Mouse (Mus musculus): ENCODE data around the gene Uox. TPM values are rescaled to one million over a fixed set of nuclear protein-coding genes. Genes with fewer than 3 reads are reported as not detected.

Gene Uox
- polyA plus RNA-seq, 1 experiment from 2014 or later, result not detected

- 78% methylated on average over 4 of the region's 4 CpGs for WGBS
- ATAC-seq (ENCODE audit: low read depth), result no peak
These were observed 41.0 kb downstream of the Uox start for GRCm38 (mm10) chr3:146611261-146611660.

GRCm38 (mm10) chr3:146611821-146612220 lies 41.6 kb downstream of the Uox start:
- Histone ChIP-seq H3K9me3 (no peaks in the 10 kb centered on the region), H3K36me3 (no peaks in the 10 kb centered on the region), H3K4me2 (no peak overlapping the region), H3K27ac (replicated peaks) (no peak overlapping the region), H3K4me1 (replicated peaks) (peaks cover 11% of the 10 kb centered on the region), H3K27me3 (no peaks in the 10 kb centered on the region), H3K4me3 (no peak overlapping the region), H3K9ac (no peak overlapping the region)
- WGBS, result 91% methylated on average over 4 of the region's 4 CpGs
- no peak for ATAC-seq (ENCODE audit: low read depth)

More at GRCm38 (mm10) chr3:146611261-146611660, 41.0 kb downstream of the Uox start:
- Histone ChIP-seq H3K9me3 (no peaks in the 10 kb centered on the region), H3K4me3 (no peak overlapping the region), H3K27ac (replicated peaks) (no peak overlapping the region), H3K4me2 (no peak overlapping the region), H3K4me1 (replicated peaks) (peaks cover 12% of the 10 kb centered on the region), H3K36me3 (no peaks in the 10 kb centered on the region), H3K9ac (no peak overlapping the region), H3K27me3 (no peaks in the 10 kb centered on the region)

- H3K9me3 ChIP-seq, result no peaks in the 10 kb centered on the region
- H3K4me1 ChIP-seq (replicated peaks), result no peaks in the 10 kb centered on the region
- no peak within 1 kb of the TSS for H3K27ac ChIP-seq (replicated peaks)
- no peak within 1 kb of the TSS for H3K9ac ChIP-seq
- no peak for ATAC-seq (ENCODE audit: low read depth)
- H3K4me3 ChIP-seq, result no peak within 1 kb of the TSS
- H3K4me2 ChIP-seq, result no peak within 1 kb of the TSS
- H3K36me3 ChIP-seq, result no peaks in the 10 kb centered on the region
- H3K27me3 ChIP-seq, result no peaks in the 10 kb centered on the region
- 94% methylated on average over 4 of the region's 4 CpGs for WGBS
These were observed 45.3 kb downstream of the Uox start, which contains the start of gene Dnase2b for GRCm38 (mm10) chr3:146615496-146615895. Gene Dnase2b, minus strand, starts transcription at chr3:146615596.

GRCm38 (mm10) chr3:146616533-146617283 lies 46.5 kb downstream of the Uox start:
- no peak for ATAC-seq (ENCODE audit: low read depth)
- WGBS, result 83% methylated on average over 5 of the region's 5 CpGs

GRCm38 (mm10) chr3:146617946-146618345 lies 47.7 kb downstream of the Uox start:
- no peak for ATAC-seq (ENCODE audit: low read depth)
- Histone ChIP-seq H3K36me3 (no peaks in the 10 kb centered on the region), H3K9ac (no peak overlapping the region), H3K4me1 (replicated peaks) (no peaks in the 10 kb centered on the region), H3K4me2 (no peak overlapping the region), H3K27ac (replicated peaks) (no peak overlapping the region), H3K9me3 (no peaks in the 10 kb centered on the region), H3K4me3 (no peak overlapping the region), H3K27me3 (no peaks in the 10 kb centered on the region)

More at GRCm38 (mm10) chr3:146616533-146617283, 46.5 kb downstream of the Uox start:
- Histone ChIP-seq H3K27ac (replicated peaks) (no peak overlapping the region), H3K4me3 (no peak overlapping the region), H3K36me3 (no peaks in the 10 kb centered on the region), H3K9ac (no peak overlapping the region), H3K4me2 (no peak overlapping the region), H3K27me3 (no peaks in the 10 kb centered on the region), H3K9me3 (no peaks in the 10 kb centered on the region), H3K4me1 (replicated peaks) (no peaks in the 10 kb centered on the region)

- WGBS, result 89% methylated on average over 4 of the region's 4 CpGs
- ATAC-seq (ENCODE audit: low read depth), result no peak
- no peak overlapping the region for H3K4me2 ChIP-seq
- H3K9ac ChIP-seq, result no peak overlapping the region
- H3K4me3 ChIP-seq, result no peak overlapping the region
- no peaks in the 10 kb centered on the region for H3K9me3 ChIP-seq
- no peaks in the 10 kb centered on the region for H3K4me1 ChIP-seq (replicated peaks)
- H3K27me3 ChIP-seq, result no peaks in the 10 kb centered on the region
- H3K27ac ChIP-seq (replicated peaks), result no peak overlapping the region
- H3K36me3 ChIP-seq, result no peaks in the 10 kb centered on the region
These were observed 48.1 kb downstream of the Uox start for GRCm38 (mm10) chr3:146618357-146618756.

GRCm38 (mm10) chr3:146620101-146620500 lies 49.9 kb downstream of the Uox start:
- Histone ChIP-seq H3K4me2 (no peak overlapping the region), H3K36me3 (no peaks in the 10 kb centered on the region), H3K9ac (no peak overlapping the region), H3K27me3 (no peaks in the 10 kb centered on the region), H3K4me3 (no peak overlapping the region), H3K9me3 (no peaks in the 10 kb centered on the region), H3K4me1 (replicated peaks) (no peaks in the 10 kb centered on the region), H3K27ac (replicated peaks) (no peak overlapping the region)
- WGBS, result 89% methylated on average over 10 of the region's 10 CpGs
- no peak for ATAC-seq (ENCODE audit: low read depth)

GRCm38 (mm10) chr3:146620555-146621249 lies 50.5 kb downstream of the Uox start:
- Histone ChIP-seq H3K27me3 (no peaks in the 10 kb centered on the region), H3K4me3 (no peak overlapping the region), H3K36me3 (no peaks in the 10 kb centered on the region), H3K9ac (no peak overlapping the region), H3K27ac (replicated peaks) (no peak overlapping the region), H3K9me3 (no peaks in the 10 kb centered on the region), H3K4me1 (replicated peaks) (no peaks in the 10 kb centered on the region), H3K4me2 (no peak overlapping the region)
- WGBS, result 91% methylated on average over 14 of the region's 14 CpGs
- no peak for ATAC-seq (ENCODE audit: low read depth)

GRCm38 (mm10) chr3:146621966-146622365 lies 51.7 kb downstream of the Uox start:
- Histone ChIP-seq H3K27me3 (no peaks in the 10 kb centered on the region), H3K36me3 (no peaks in the 10 kb centered on the region), H3K9me3 (no peaks in the 10 kb centered on the region), H3K27ac (replicated peaks) (no peak overlapping the region), H3K4me2 (no peak overlapping the region), H3K4me3 (no peak overlapping the region), H3K9ac (no peak overlapping the region), H3K4me1 (replicated peaks) (no peaks in the 10 kb centered on the region)
- 82% methylated on average over 11 of the region's 11 CpGs for WGBS
- ATAC-seq (ENCODE audit: low read depth), result no peak

GRCm38 (mm10) chr3:146625766-146626165 lies 55.5 kb downstream of the Uox start:
- no peaks in the 10 kb centered on the region for H3K36me3 ChIP-seq
- H3K9me3 ChIP-seq, result no peaks in the 10 kb centered on the region
- ATAC-seq (ENCODE audit: low read depth), result no peak
- no peak overlapping the region for H3K4me3 ChIP-seq
- H3K4me2 ChIP-seq, result no peak overlapping the region
- no peak overlapping the region for H3K9ac ChIP-seq
- no peaks in the 10 kb centered on the region for H3K27me3 ChIP-seq
- 97% methylated on average over 4 of the region's 4 CpGs for WGBS
- no peaks in the 10 kb centered on the region for H3K4me1 ChIP-seq (replicated peaks)
- no peak overlapping the region for H3K27ac ChIP-seq (replicated peaks)

GRCm38 (mm10) chr3:146628227-146628982 lies 58.2 kb downstream of the Uox start:
- ATAC-seq (ENCODE audit: low read depth), result no peak
- no peak overlapping the region for H3K4me2 ChIP-seq
- H3K27ac ChIP-seq (replicated peaks), result no peak overlapping the region
- no peaks in the 10 kb centered on the region for H3K27me3 ChIP-seq
- H3K36me3 ChIP-seq, result no peaks in the 10 kb centered on the region
- no peak overlapping the region for H3K4me3 ChIP-seq
- no peaks in the 10 kb centered on the region for H3K9me3 ChIP-seq
- H3K9ac ChIP-seq, result no peak overlapping the region
- 72% methylated on average over 8 of the region's 8 CpGs for WGBS
- no peaks in the 10 kb centered on the region for H3K4me1 ChIP-seq (replicated peaks)

GRCm38 (mm10) chr3:146632506-146632905 lies 62.3 kb downstream of the Uox start:
- no peak for ATAC-seq (ENCODE audit: low read depth)
- Histone ChIP-seq H3K9ac (no peak overlapping the region), H3K27ac (replicated peaks) (no peak overlapping the region), H3K27me3 (no peaks in the 10 kb centered on the region), H3K4me1 (replicated peaks) (no peaks in the 10 kb centered on the region), H3K4me2 (no peak overlapping the region), H3K4me3 (no peak overlapping the region), H3K9me3 (no peaks in the 10 kb centered on the region), H3K36me3 (no peaks in the 10 kb centered on the region)
- WGBS, result 90% methylated on average over 5 of the region's 5 CpGs

All from neural tube, embryonic 13.5 days (tissue).